Mouse (Mus musculus) liver, postnatal 0 days (tissue): Measurements from ENCODE around the gene St5.

Source experiments
- CTCF ChIP-seq: sonication (generic); IDR thresholded peaks from 2 replicates; pipeline ENCODE4 v1.5.1; 2016; ENCODE audit warnings: antibody characterized with exemption, low read depth
- EP300 ChIP-seq: IDR thresholded peaks from 2 replicates; pipeline ENCODE4 v1.6.1; 2016; ENCODE audit warnings: antibody characterized with exemption, low read depth, mild to moderate bottlenecking

- TF ChIP-seq CTCF (no peak), EP300 (no peak)
Measured at GRCm38 (mm10) chr7:109752008-109752925, 48.9 kb upstream of the St5 start, which contains the start of gene Tmem9b.
